Mouse (Mus musculus) stomach, postnatal 0 days (tissue): ENCODE measurements around the gene Dock2. TPM values are rescaled to one million over a fixed set of nuclear protein-coding genes. Genes with fewer than 3 reads are reported as not detected.

Source experiments
- ATAC-seq: fragments of 200-750 bp; cut with Nextera tagmentation; 2 replicates; pipeline ENCODE4 v1.8.0; 2017; ENCODE audit not compliant: low FRiP score, low TSS enrichment
- DNase-seq: peaks from one replicate; pipeline ENCODE4 v3.0.0-alpha.2; 2016; ENCODE audit warnings: low spot score
- H3K27ac ChIP-seq: fragments of 300-500 bp; sonication (generic); replicated peaks from 2 replicates; pipeline ENCODE4 v1.5.1; 2014; ENCODE audit warnings: mild to moderate bottlenecking, control low read depth
- H3K27me3 ChIP-seq: fragments of 300-500 bp; sonication (generic); 2 replicates; pipeline ENCODE4 v1.6.1; 2014; ENCODE audit warnings: low read length; ENCODE audit not compliant: control insufficient read depth, insufficient read depth
- H3K36me3 ChIP-seq: fragments of 300-500 bp; sonication (generic); 2 replicates; pipeline ENCODE4 v1.6.1; 2014; ENCODE audit warnings: low read length, mixed read lengths; ENCODE audit not compliant: control insufficient read depth, insufficient read depth
- H3K4me1 ChIP-seq: fragments of 300-500 bp; sonication (generic); replicated peaks from 2 replicates; pipeline ENCODE4 v1.6.1; 2014; ENCODE audit warnings: antibody characterized with exemption; ENCODE audit not compliant: control insufficient read depth, insufficient read depth
- H3K4me2 ChIP-seq: fragments of 300-500 bp; sonication (generic); replicated peaks from 2 replicates; pipeline ENCODE4 v1.6.1; 2014; ENCODE audit warnings: low read depth, mild to moderate bottlenecking, control low read depth, moderate library complexity
- H3K4me3 ChIP-seq: fragments of 300-500 bp; sonication (generic); 2 replicates; pipeline ENCODE4 v1.5.1; 2014; ENCODE audit warnings: low read depth, low read length, control low read depth
- H3K9ac ChIP-seq: fragments of 300-500 bp; sonication (generic); 2 replicates; pipeline ENCODE4 v1.6.1; 2014; ENCODE audit warnings: mild to moderate bottlenecking, low read length, control low read depth, mixed read lengths
- H3K9me3 ChIP-seq: fragments of 300-500 bp; sonication (generic); 2 replicates; pipeline ENCODE4 v1.6.1; 2016; ENCODE audit warnings: low read length; ENCODE audit not compliant: control insufficient read depth
- CTCF ChIP-seq: IDR thresholded peaks from 2 replicates; pipeline ENCODE4 v1.5.1; 2016; ENCODE audit warnings: antibody characterized with exemption, low read depth, mild to moderate bottlenecking, moderate library complexity
- EP300 ChIP-seq: optimal IDR thresholded peaks from 2 replicates; pipeline ENCODE3; 2016; ENCODE audit warnings: antibody characterized with exemption
- WGBS: fragments of 180-500 bp; shearing (Covaris S2); extraction: QIAGEN DNeasy Blood & Tissue Kit; methylation state at CpG from one replicate; pipeline ENCODE4 v1.1.7; 2014; 5-methylcytosine and 5-hydroxymethylcytosine counted together
- polyA plus RNA-seq: library from polyadenylated mRNA; unstranded; fragments of >200 nt; fragmentation: Nextera tagmentation; extraction: Ambion mirVana; gene quantifications from 2 replicates; pipeline ENCODE4 v1.2.1, GENCODE M21; 2015

Dock2 gene
- polyA plus RNA-seq, 1 experiment from 2014 or later = 1.0 TPM

GRCm38 (mm10) chr11:34397661-34398060 is 386.0 kb downstream of the Dock2 start:
- no peaks in the 10 kb centered on the region for H3K9me3 ChIP-seq
- H3K4me3 ChIP-seq = no peak overlapping the region
- no peaks in the 10 kb centered on the region for H3K36me3 ChIP-seq
- TF ChIP-seq EP300 = no peak
- TF ChIP-seq CTCF = no peak
- WGBS = 89% methylated on average over 5 of the region's 5 CpGs
- H3K4me2 ChIP-seq = no peak overlapping the region
- no peak overlapping the region for H3K27ac ChIP-seq
- no peaks in the 10 kb centered on the region for H3K27me3 ChIP-seq
- H3K4me1 ChIP-seq = no peaks in the 10 kb centered on the region
- DNase-seq (no peak), ATAC-seq (no peak)
- no peak overlapping the region for H3K9ac ChIP-seq

GRCm38 (mm10) chr11:34395802-34396201 is 387.9 kb downstream of the Dock2 start:
- no peaks in the 10 kb centered on the region for H3K36me3 ChIP-seq
- no peak overlapping the region for H3K4me2 ChIP-seq
- H3K27ac ChIP-seq = no peak overlapping the region
- H3K4me1 ChIP-seq = no peaks in the 10 kb centered on the region
- no peak overlapping the region for H3K9ac ChIP-seq
- no peaks in the 10 kb centered on the region for H3K27me3 ChIP-seq
- DNase-seq (no peak), ATAC-seq (no peak)
- H3K4me3 ChIP-seq = no peak overlapping the region
- no peaks in the 10 kb centered on the region for H3K9me3 ChIP-seq
- 68% methylated on average over 3 of the region's 3 CpGs for WGBS
- TF ChIP-seq CTCF (no peak), EP300 (no peak)

GRCm38 (mm10) chr11:34392105-34392504 is 391.6 kb downstream of the Dock2 start:
- ATAC-seq (no peak), DNase-seq (no peak)
- 40% methylated on average over 4 of the region's 4 CpGs for WGBS
- H3K9me3 ChIP-seq = no peaks in the 10 kb centered on the region
- H3K4me1 ChIP-seq = no peaks in the 10 kb centered on the region
- H3K4me2 ChIP-seq = no peak overlapping the region
- no peak overlapping the region for H3K9ac ChIP-seq
- TF ChIP-seq CTCF = no peak
- TF ChIP-seq EP300 = no peak
- no peaks in the 10 kb centered on the region for H3K36me3 ChIP-seq
- H3K4me3 ChIP-seq = no peak overlapping the region
- no peak overlapping the region for H3K27ac ChIP-seq
- no peaks in the 10 kb centered on the region for H3K27me3 ChIP-seq

GRCm38 (mm10) chr11:34389261-34390116 is 394.2 kb downstream of the Dock2 start:
- Histone ChIP-seq H3K27me3 (no peaks in the 10 kb centered on the region), H3K36me3 (no peaks in the 10 kb centered on the region), H3K27ac (no peak overlapping the region), H3K4me2 (no peak overlapping the region), H3K9me3 (no peaks in the 10 kb centered on the region), H3K4me3 (no peak overlapping the region), H3K4me1 (no peaks in the 10 kb centered on the region), H3K9ac (no peak overlapping the region)
- TF ChIP-seq EP300 (no peak), CTCF (no peak)
- ATAC-seq = no peak
- no peak for DNase-seq
- WGBS = 88% methylated on average over 6 of the region's 6 CpGs

GRCm38 (mm10) chr11:34385001-34385688 is 398.5 kb downstream of the Dock2 start:
- Histone ChIP-seq H3K4me1 (no peaks in the 10 kb centered on the region), H3K27ac (no peak overlapping the region), H3K9ac (no peak overlapping the region), H3K4me3 (no peak overlapping the region), H3K27me3 (no peaks in the 10 kb centered on the region), H3K4me2 (no peak overlapping the region), H3K36me3 (no peaks in the 10 kb centered on the region), H3K9me3 (no peaks in the 10 kb centered on the region)
- WGBS = 33% methylated on average over 1 of the region's 1 CpGs
- TF ChIP-seq CTCF (no peak), EP300 (no peak)
- DNase-seq = no peak
- ATAC-seq = no peak

GRCm38 (mm10) chr11:34384178-34384577 is 399.5 kb downstream of the Dock2 start:
- no peak overlapping the region for H3K27ac ChIP-seq
- 61% methylated on average over 4 of the region's 4 CpGs for WGBS
- H3K27me3 ChIP-seq = no peaks in the 10 kb centered on the region
- no peaks in the 10 kb centered on the region for H3K9me3 ChIP-seq
- TF ChIP-seq EP300 (no peak), CTCF (no peak)
- DNase-seq = no peak
- H3K9ac ChIP-seq = no peak overlapping the region
- H3K36me3 ChIP-seq = no peaks in the 10 kb centered on the region
- H3K4me1 ChIP-seq = no peaks in the 10 kb centered on the region
- no peak overlapping the region for H3K4me2 ChIP-seq
- no peak for ATAC-seq
- no peak overlapping the region for H3K4me3 ChIP-seq
